Mouse (Mus musculus) monocyte, adult 59 days (primary cell): ENCODE measurements around the gene Ppt2. TPM values are rescaled to one million over a fixed set of nuclear protein-coding genes. Genes with fewer than 3 reads are reported as not detected.

ENCODE experiments used
- total RNA-seq, 2 experiments: library from RNA; stranded (reverse); gene quantifications; one replicate each; pipeline ENCODE4 v1.2.4; 2023

The Ppt2 gene
- 100 to 1,000 TPM; 117 to 128 TPM for total RNA-seq

GRCm38 (mm10) chr17:34627943-34628643 is at the start of gene Ppt2:
Ppt2 (minus strand) TSS chr17:34628510.

GRCm38 (mm10) chr17:34670235-34670634 is 41.9 kb upstream of the Ppt2 start, which contains the start of gene Tnxb:
Tnxb (plus strand) TSS chr17:34670535.

GRCm38 (mm10) chr17:34646906-34647787 is 18.8 kb upstream of the Ppt2 start, which contains the start of gene Atf6b:
Atf6b (plus strand) TSS chr17:34647146.

GRCm38 (mm10) chr17:34644608-34645007 is 16.3 kb upstream of the Ppt2 start, which contains the start of gene Fkbpl:
Fkbpl (plus strand) TSS chr17:34644764.

GRCm38 (mm10) chr17:34629221-34629751 is 976 bp upstream of the Ppt2 start, which contains the start of gene Prrt1:
Prrt1 (plus strand) TSS chr17:34629533.

GRCm38 (mm10) chr17:34615871-34616270 is 12.4 kb downstream of the Ppt2 start, which contains the start of gene Egfl8:
Egfl8 (minus strand) TSS chr17:34615971.

GRCm38 (mm10) chr17:34604061-34604508 is 24.2 kb downstream of the Ppt2 start, which contains the start of gene Agpat1:
Agpat1 (plus strand) TSS chr17:34604262.

DNA sequence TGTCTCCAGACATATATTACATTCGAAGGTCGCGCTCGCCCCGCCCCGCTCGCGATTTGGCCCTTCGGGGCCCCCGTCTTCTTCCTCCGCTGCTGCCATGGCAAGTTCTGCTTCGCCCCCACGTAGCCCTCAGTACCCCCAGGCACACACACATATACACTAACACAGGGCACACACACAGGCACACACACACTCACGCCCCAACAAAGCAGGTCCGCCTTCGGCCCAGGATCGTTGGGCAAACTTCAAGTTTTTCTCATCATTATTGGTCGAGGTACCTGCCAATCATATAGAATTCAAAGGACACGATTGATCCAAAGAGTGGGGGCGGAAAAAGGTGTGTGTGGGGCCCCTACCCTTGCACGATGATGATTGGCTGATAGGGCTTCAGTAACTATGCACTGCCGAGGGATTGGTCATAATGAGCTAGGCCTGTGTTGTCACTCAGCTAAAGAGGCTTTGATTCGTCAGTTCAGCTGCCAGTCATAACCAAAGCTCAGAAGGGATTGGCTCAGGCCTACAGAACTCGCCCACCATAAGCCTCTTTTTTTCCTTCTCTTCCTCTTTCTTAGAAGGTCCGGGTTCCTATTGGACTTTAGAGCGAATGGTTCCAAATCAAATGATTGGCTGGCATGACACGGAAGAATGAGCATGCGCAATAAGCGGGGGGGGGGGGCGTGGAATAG is 24.8 kb downstream of the Ppt2 start, which contains the start of gene Rnf5:
Gene Rnf5 (minus strand): TSS at position 316 of the 686 bp plus-strand sequence.

GRCm38 (mm10) chr17:34597566-34598095 is 30.7 kb downstream of the Ppt2 start, which contains the start of gene Ager:
Ager (plus strand) TSS chr17:34597862.

GRCm38 (mm10) chr17:34591029-34591993 is 37.0 kb downstream of the Ppt2 start, which contains the start of gene Pbx2:
Pbx2 (plus strand) TSS chr17:34591266.

DNA sequence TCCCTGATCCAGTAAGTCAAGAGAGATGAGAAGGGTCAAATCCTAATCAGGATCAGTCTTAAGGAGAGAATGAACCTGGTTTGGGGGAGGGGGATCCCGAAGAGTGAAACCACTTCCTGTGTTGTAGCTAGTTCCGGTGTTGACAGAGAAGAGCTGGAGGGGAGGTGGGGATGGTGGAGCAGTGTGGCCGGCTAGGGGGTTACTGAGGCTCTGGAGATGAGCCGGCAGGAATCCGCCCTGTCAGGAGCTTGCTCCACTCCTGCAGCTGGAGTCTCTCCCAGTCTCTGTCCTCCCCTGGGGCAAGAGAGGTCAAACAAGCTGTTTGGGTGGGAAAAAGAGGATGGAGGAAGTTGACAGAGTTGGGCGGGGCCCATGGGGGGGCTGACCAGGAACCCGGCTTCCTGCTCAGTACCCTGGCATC is 38.6 kb downstream of the Ppt2 start, which contains the start of gene Gpsm3:
Gene Gpsm3 (plus strand): TSS at position 126 of the 421 bp plus-strand sequence.

Other genes with a start within 250 kb of the Ppt2 start
- gene BC051142, start 229.7 kb downstream of the Ppt2 start, total RNA-seq: 1 to 10 TPM in 1 of 2 experiments, not detected in 1; 1.3 TPM
- 1 to 10 TPM; 2.7 to 3.6 TPM for gene Btnl4, start 151.2 kb downstream of the Ppt2 start, total RNA-seq
- 1 to 10 TPM; 2.4 to 2.8 TPM for gene Btnl6, start 111.2 kb downstream of the Ppt2 start, total RNA-seq
- gene Notch4, start 64.2 kb downstream of the Ppt2 start, total RNA-seq: 1 to 10 TPM; 1.2 to 1.4 TPM
- 100 to 1,000 TPM; 180 to 199 TPM for gene Gpsm3, start 38.7 kb downstream of the Ppt2 start, total RNA-seq
- gene Pbx2, start 37.2 kb downstream of the Ppt2 start, total RNA-seq: 10 to 100 TPM; 54.3 to 59.8 TPM
- gene Ager, start 30.6 kb downstream of the Ppt2 start, total RNA-seq: 1 to 10 TPM; 3.5 to 4.1 TPM
- 10 to 100 TPM; 41.0 to 43.3 TPM for gene Rnf5, start 24.8 kb downstream of the Ppt2 start, total RNA-seq
- gene Agpat1, start 24.2 kb downstream of the Ppt2 start, total RNA-seq: 10 to 100 TPM; 53.8 to 60.2 TPM
- 1 to 10 TPM; 8.9 to 9.4 TPM for gene Egfl8, start 12.5 kb downstream of the Ppt2 start, total RNA-seq
- gene Prrt1, start 1.0 kb upstream of the Ppt2 start, total RNA-seq: 1 to 10 TPM in 1 of 2 experiments, under 1 TPM in 1; 0.79 to 1.2 TPM
- gene Fkbpl, start 16.3 kb upstream of the Ppt2 start, total RNA-seq: 1 to 10 TPM; 7.5 to 9.4 TPM
- 100 to 1,000 TPM in 1 of 2 experiments, 10 to 100 TPM in 1; 99.5 to 108 TPM for gene Atf6b, start 18.6 kb upstream of the Ppt2 start, total RNA-seq
- under 1 TPM; 0.24 to 0.37 TPM for gene Tnxb, start 42.0 kb upstream of the Ppt2 start, total RNA-seq
- 10 to 100 TPM in 1 of 2 experiments, 1 to 10 TPM in 1; 5.0 to 25.9 TPM for gene C4b, start 115.4 kb upstream of the Ppt2 start, total RNA-seq
- gene Cyp21a1, start 176.1 kb upstream of the Ppt2 start, total RNA-seq: not detected
- gene Stk19, start 208.4 kb upstream of the Ppt2 start, total RNA-seq: 10 to 100 TPM; 64.1 to 71.7 TPM
- 10 to 100 TPM; 48.5 to 48.9 TPM for gene Dxo, start 208.5 kb upstream of the Ppt2 start, total RNA-seq
- gene Skiv2l, start 221.7 kb upstream of the Ppt2 start, total RNA-seq: 10 to 100 TPM; 83.5 to 92.5 TPM
- gene Nelfe, start 221.9 kb upstream of the Ppt2 start, total RNA-seq: 10 to 100 TPM; 21.6 to 31.4 TPM
- gene Cfb, start 234.0 kb upstream of the Ppt2 start, total RNA-seq: 10 to 100 TPM; 10.9 to 15.3 TPM